Mouse (Mus musculus) neural tube, embryonic 15.5 days (tissue): Measurements from ENCODE around the gene Akap13. TPM values are rescaled to one million over a fixed set of nuclear protein-coding genes. Genes with fewer than 3 reads are reported as not detected.
"Not testable (repeated sequence)": the region's sequence is repeated elsewhere in the genome, so short reads cannot be mapped to it uniquely, and the experiment has no call there.

Experiments
- ATAC-seq: fragments of 200-750 bp; cut with Nextera tagmentation; 2 replicates; pipeline ENCODE4 v1.8.0; 2017; ENCODE audit warnings: mild to moderate bottlenecking, moderate TSS enrichment, moderate library complexity; ENCODE audit not compliant: low FRiP score
- H3K27ac ChIP-seq: fragments of 300-500 bp; sonication (generic); replicated peaks from 2 replicates; pipeline ENCODE4 v1.5.1; 2015; ENCODE audit warnings: mild to moderate bottlenecking, inconsistent platforms
- H3K27me3 ChIP-seq: fragments of 300-500 bp; sonication (generic); replicated peaks from 2 replicates; pipeline ENCODE4 v1.6.1; 2015; ENCODE audit warnings: inconsistent platforms
- H3K36me3 ChIP-seq: fragments of 300-500 bp; sonication (generic); 2 replicates; pipeline ENCODE4 v1.6.1; 2015; ENCODE audit warnings: inconsistent platforms
- H3K4me1 ChIP-seq: fragments of 300-500 bp; sonication (generic); 2 replicates; pipeline ENCODE4 v1.6.1; 2015; ENCODE audit warnings: inconsistent platforms
- H3K4me2 ChIP-seq: fragments of 300-500 bp; sonication (generic); 2 replicates; pipeline ENCODE4 v1.6.1; 2015; ENCODE audit warnings: inconsistent platforms, mild to moderate bottlenecking, moderate library complexity
- H3K4me3 ChIP-seq: fragments of 300-500 bp; sonication (generic); replicated peaks from 2 replicates; pipeline ENCODE4 v1.5.1; 2015; ENCODE audit warnings: mild to moderate bottlenecking, inconsistent platforms
- H3K9ac ChIP-seq: fragments of 300-500 bp; sonication (generic); replicated peaks from 2 replicates; pipeline ENCODE4 v1.6.1; 2015; ENCODE audit warnings: mild to moderate bottlenecking, inconsistent platforms
- H3K9me3 ChIP-seq: fragments of 300-500 bp; sonication (generic); replicated peaks from 2 replicates; pipeline ENCODE4 v1.6.1; 2016; ENCODE audit warnings: inconsistent platforms
- WGBS: fragments of 180-500 bp; shearing (Covaris S2); methylation state at CpG from one replicate; pipeline ENCODE4 v1.1.7; 2015; ENCODE audit warnings: mixed read lengths; 5-methylcytosine and 5-hydroxymethylcytosine counted together
- polyA plus RNA-seq: library from polyadenylated mRNA; unstranded; fragments of >200 nt; fragmentation: Nextera tagmentation; extraction: Ambion mirVana; gene quantifications from 2 replicates; pipeline ENCODE4 v1.2.1, GENCODE M21; 2015

Gene Akap13
- polyA plus RNA-seq, 1 experiment from 2014 or later = 14.3 TPM

- WGBS = 87% methylated on average over 15 of the region's 15 CpGs
- Histone ChIP-seq H3K4me3 (no peak overlapping the region), H3K27ac (no peak overlapping the region), H3K4me1 (no peaks in the 10 kb centered on the region), H3K4me2 (no peak overlapping the region), H3K9me3 (no peaks in the 10 kb centered on the region), H3K27me3 (no peaks in the 10 kb centered on the region), H3K36me3 (no peaks in the 10 kb centered on the region), H3K9ac (no peak overlapping the region)
- ATAC-seq = no peak
Observed at GRCm38 (mm10) chr7:75611261-75611950, 156.1 kb downstream of the Akap13 start.

GRCm38 (mm10) chr7:75612000-75612682 is 156.8 kb downstream of the Akap13 start:
- no peaks in the 10 kb centered on the region for H3K27me3 ChIP-seq
- H3K4me3 ChIP-seq = no peak overlapping the region
- H3K27ac ChIP-seq = no peak overlapping the region
- no peaks in the 10 kb centered on the region for H3K9me3 ChIP-seq
- H3K9ac ChIP-seq = no peak overlapping the region
- H3K4me1 ChIP-seq = no peaks in the 10 kb centered on the region
- no peak for ATAC-seq
- H3K36me3 ChIP-seq = no peaks in the 10 kb centered on the region
- H3K4me2 ChIP-seq = no peak overlapping the region
- 82% methylated on average over 13 of the region's 13 CpGs for WGBS

- Histone ChIP-seq H3K9ac (no peak overlapping the region), H3K4me1 (no peaks in the 10 kb centered on the region), H3K27me3 (no peaks in the 10 kb centered on the region), H3K9me3 (no peaks in the 10 kb centered on the region), H3K36me3 (no peaks in the 10 kb centered on the region), H3K4me2 (no peak overlapping the region), H3K27ac (no peak overlapping the region), H3K4me3 (no peak overlapping the region)
- no peak for ATAC-seq
Observed at GRCm38 (mm10) chr7:75612683-75613053, 157.3 kb downstream of the Akap13 start.

- H3K4me3 ChIP-seq = no peak overlapping the region
- H3K27ac ChIP-seq = no peak overlapping the region
- no peak overlapping the region for H3K9ac ChIP-seq
- no peaks in the 10 kb centered on the region for H3K36me3 ChIP-seq
- no peak for ATAC-seq
- no peaks in the 10 kb centered on the region for H3K4me1 ChIP-seq
- H3K9me3 ChIP-seq = no peaks in the 10 kb centered on the region
- H3K4me2 ChIP-seq = no peak overlapping the region
- H3K27me3 ChIP-seq = no peaks in the 10 kb centered on the region
- WGBS = 60% methylated on average over 5 of the region's 5 CpGs
Observed at GRCm38 (mm10) chr7:75613240-75613639, 157.9 kb downstream of the Akap13 start.

GRCm38 (mm10) chr7:75614826-75615225 is 159.5 kb downstream of the Akap13 start:
- no peaks in the 10 kb centered on the region for H3K27me3 ChIP-seq
- H3K4me1 ChIP-seq = no peaks in the 10 kb centered on the region
- H3K4me3 ChIP-seq = no peak overlapping the region
- H3K9me3 ChIP-seq = no peaks in the 10 kb centered on the region
- no peak overlapping the region for H3K27ac ChIP-seq
- no peak overlapping the region for H3K9ac ChIP-seq
- no peak overlapping the region for H3K4me2 ChIP-seq
- ATAC-seq = no peak
- no peaks in the 10 kb centered on the region for H3K36me3 ChIP-seq
- 93% methylated on average over 8 of the region's 8 CpGs for WGBS

GRCm38 (mm10) chr7:75617246-75617645 is 161.9 kb downstream of the Akap13 start:
- H3K4me1 ChIP-seq, H3K9me3 ChIP-seq, H3K27me3 ChIP-seq, H3K27ac ChIP-seq, H3K36me3 ChIP-seq, H3K4me2 ChIP-seq, ATAC-seq, H3K9ac ChIP-seq, H3K4me3 ChIP-seq: not testable (repeated sequence)
- WGBS = 95% methylated on average over 4 of the region's 4 CpGs

GRCm38 (mm10) chr7:75618699-75619098 is 163.4 kb downstream of the Akap13 start:
- H3K4me1 ChIP-seq = no peaks in the 10 kb centered on the region
- no peak overlapping the region for H3K4me2 ChIP-seq
- no peak overlapping the region for H3K4me3 ChIP-seq
- no peak overlapping the region for H3K27ac ChIP-seq
- ATAC-seq = no peak
- H3K27me3 ChIP-seq = no peaks in the 10 kb centered on the region
- WGBS = 49% methylated on average over 3 of the region's 3 CpGs
- no peak overlapping the region for H3K9ac ChIP-seq
- H3K9me3 ChIP-seq = no peaks in the 10 kb centered on the region
- no peaks in the 10 kb centered on the region for H3K36me3 ChIP-seq

GRCm38 (mm10) chr7:75619875-75620274 is 164.5 kb downstream of the Akap13 start:
- Histone ChIP-seq H3K4me2 (no peak overlapping the region), H3K36me3 (no peaks in the 10 kb centered on the region), H3K27me3 (no peaks in the 10 kb centered on the region), H3K9me3 (no peaks in the 10 kb centered on the region), H3K27ac (0 out of 2 replicates have a peak overlapping the region, but pooled peaks have one; percentile 4), H3K9ac (no peak overlapping the region), H3K4me1 (no peaks in the 10 kb centered on the region), H3K4me3 (no peak overlapping the region)
- WGBS = 54% methylated on average over 6 of the region's 6 CpGs
- ATAC-seq = no peak

GRCm38 (mm10) chr7:75620395-75620960 is 165.1 kb downstream of the Akap13 start:
- no peak for ATAC-seq
- Histone ChIP-seq H3K36me3 (no peaks in the 10 kb centered on the region), H3K9ac (no peak overlapping the region), H3K4me2 (no peak overlapping the region), H3K27ac (0 out of 2 replicates have a peak overlapping the region, but pooled peaks have one; percentile 28), H3K4me1 (no peaks in the 10 kb centered on the region), H3K4me3 (no peak overlapping the region), H3K9me3 (no peaks in the 10 kb centered on the region), H3K27me3 (no peaks in the 10 kb centered on the region)
- 69% methylated on average over 3 of the region's 3 CpGs for WGBS

- no peak overlapping the region for H3K4me3 ChIP-seq
- no peaks in the 10 kb centered on the region for H3K36me3 ChIP-seq
- H3K9me3 ChIP-seq = no peaks in the 10 kb centered on the region
- no peak for ATAC-seq
- H3K9ac ChIP-seq = no peak overlapping the region
- H3K4me1 ChIP-seq = no peaks in the 10 kb centered on the region
- no peak overlapping the region for H3K4me2 ChIP-seq
- H3K27me3 ChIP-seq = no peaks in the 10 kb centered on the region
- no peak overlapping the region for H3K27ac ChIP-seq
- whole genome bisulfite sequencing = 69% methylated on average over 4 of the region's 4 CpGs
Observed at GRCm38 (mm10) chr7:75620976-75621375, 165.6 kb downstream of the Akap13 start.

GRCm38 (mm10) chr7:75627831-75628230 is 172.5 kb downstream of the Akap13 start:
- H3K9me3 ChIP-seq = no peaks in the 10 kb centered on the region
- no peaks in the 10 kb centered on the region for H3K27me3 ChIP-seq
- H3K27ac ChIP-seq = no peak overlapping the region
- ATAC-seq = no peak
- H3K4me1 ChIP-seq = no peaks in the 10 kb centered on the region
- H3K9ac ChIP-seq = no peak overlapping the region
- no peaks in the 10 kb centered on the region for H3K36me3 ChIP-seq
- H3K4me3 ChIP-seq = no peak overlapping the region
- WGBS = 82% methylated on average over 2 of the region's 2 CpGs
- H3K4me2 ChIP-seq = no peak overlapping the region

- no peak for ATAC-seq
- Histone ChIP-seq H3K4me3 (no peak overlapping the region), H3K27me3 (no peaks in the 10 kb centered on the region), H3K9me3 (no peaks in the 10 kb centered on the region), H3K4me2 (no peak overlapping the region), H3K27ac (no peak overlapping the region), H3K4me1 (no peaks in the 10 kb centered on the region), H3K36me3 (no peaks in the 10 kb centered on the region), H3K9ac (no peak overlapping the region)
- WGBS = 94% methylated on average over 4 of the region's 4 CpGs
Observed at GRCm38 (mm10) chr7:75629669-75630068, 174.3 kb downstream of the Akap13 start.
